Mouse (Mus musculus): Measurements from ENCODE around the gene Dmxl2. TPM values are rescaled to one million over a fixed set of nuclear protein-coding genes. Genes with fewer than 3 reads are reported as not detected.
A peak's percentile ranks its signal among the peaks of the same experiment; 100 is the strongest.

The Dmxl2 gene
- total RNA-seq, 2 experiments from 2014 or later = 189 to 204 TPM

DNA sequence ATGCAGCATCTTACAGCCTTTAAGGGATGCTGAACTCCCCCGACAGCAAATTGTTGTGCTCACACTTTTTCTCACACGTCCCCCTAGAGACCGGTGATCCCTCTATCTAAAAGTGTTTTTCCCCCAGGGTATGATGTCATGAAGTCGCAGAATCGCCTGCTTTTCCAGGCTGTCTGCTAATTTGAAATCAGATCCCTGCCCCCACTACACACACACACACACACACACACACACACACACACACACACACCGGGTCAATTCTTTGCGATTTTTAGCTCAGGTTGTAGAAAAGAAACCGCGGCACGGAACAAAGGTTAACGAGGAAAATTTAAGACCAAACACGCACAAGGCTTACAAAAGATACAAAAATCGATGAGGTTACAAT is 677 bp upstream of the Dmxl2 start:
- no peak for DNase-seq (ENCODE audit: low spot score in 2 of 2)
- intact Hi-C loops (cut with DNase I) = no loop called here

DNA sequence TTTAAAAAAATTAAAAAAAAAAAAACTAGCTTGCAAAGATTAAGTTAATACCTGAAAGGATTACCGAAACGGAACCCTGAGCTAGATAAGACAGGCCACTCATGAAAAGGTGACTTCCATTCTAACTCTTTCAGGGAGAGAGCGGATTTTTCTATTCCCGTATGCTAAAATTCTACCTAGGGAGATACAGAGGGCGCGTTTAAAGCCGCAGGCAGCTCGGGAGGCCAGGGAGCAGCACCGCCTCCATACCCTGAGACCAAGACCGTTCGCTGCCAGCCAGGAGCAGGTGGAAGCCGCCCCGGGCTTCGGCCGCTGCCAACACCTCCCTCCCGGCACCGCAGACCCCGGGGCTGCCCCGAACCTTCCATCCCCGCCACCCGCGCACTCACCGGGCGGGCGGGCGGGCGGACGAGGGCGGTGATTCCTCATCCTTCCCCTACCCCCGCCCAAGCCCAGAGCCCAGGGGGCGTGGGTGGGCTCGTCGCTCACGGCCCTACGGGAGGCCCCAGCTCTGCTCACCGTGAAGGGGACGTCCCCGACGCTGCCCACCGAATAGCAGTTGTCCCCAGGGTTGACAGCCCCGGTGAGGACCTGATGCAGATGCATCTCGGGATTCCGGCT is 484 bp downstream of the Dmxl2 start:
- intact Hi-C loops (cut with DNase I) = no loop called here
- DNase-seq (ENCODE audit: low spot score in 2 of 2) = peak in 1 of 2 experiments; percentile 56

DNA sequence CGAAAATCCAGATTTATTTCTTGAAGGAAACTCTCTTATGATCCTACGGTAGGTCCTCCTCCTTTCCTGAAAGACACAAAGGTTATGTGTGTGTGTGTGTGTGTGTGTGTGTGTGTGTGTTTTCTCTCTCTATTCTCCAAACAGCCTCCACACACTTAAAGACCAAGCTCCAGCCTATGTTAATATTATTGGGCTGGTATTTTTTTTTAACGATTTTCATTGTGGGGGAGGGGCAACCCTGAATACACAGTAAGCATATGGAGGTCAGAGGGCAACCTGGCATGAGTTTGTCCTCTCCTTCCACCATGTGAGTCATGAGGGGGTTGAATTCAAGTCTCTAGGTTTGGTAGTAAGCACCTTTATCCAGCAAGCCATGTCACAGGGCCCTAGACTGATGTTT is 1.6 kb downstream of the Dmxl2 start:
- no peak for DNase-seq (ENCODE audit: low spot score in 2 of 2)
- intact Hi-C loops (cut with DNase I) = no loop called here

DNA sequence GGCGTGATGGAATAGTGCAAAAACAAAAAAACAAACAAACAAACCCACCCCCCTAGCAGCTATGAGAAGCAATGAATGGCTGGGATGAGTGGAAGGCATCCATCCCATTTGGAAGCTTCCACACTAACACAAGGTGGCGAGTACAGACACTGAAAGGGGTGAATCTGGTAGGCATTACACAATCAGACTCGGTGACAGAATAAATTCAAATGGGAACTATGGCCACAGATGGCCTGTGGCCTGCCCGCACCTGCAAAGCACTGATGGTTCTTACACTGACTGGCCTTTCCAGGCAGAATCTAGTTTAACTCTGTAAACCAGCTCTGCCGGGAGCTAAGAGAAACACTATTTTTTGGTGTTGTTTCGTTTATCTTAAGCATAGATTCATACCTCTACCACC is 2.1 kb downstream of the Dmxl2 start:
- DNase-seq (ENCODE audit: low spot score in 2 of 2) = no peak
- intact Hi-C loops (cut with DNase I) = no loop called here

DNA sequence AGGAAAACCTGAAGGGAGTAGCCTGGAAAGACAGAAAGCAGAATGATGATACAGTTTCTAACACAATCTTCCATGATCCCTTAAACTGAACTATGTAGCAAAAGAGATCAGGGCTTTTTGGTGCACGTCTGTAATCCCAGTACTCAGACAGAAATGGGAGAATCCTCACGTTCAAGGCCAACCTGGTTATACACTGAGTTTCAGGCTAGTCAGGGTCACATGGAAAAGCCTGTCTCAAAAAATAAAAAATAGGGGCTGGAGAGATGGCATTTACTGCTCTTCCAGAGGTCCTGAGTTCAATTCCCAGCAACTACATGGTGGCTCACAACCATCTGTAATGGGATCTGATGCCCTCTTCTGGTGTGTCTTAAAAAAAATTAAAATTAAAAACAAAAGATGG is 11.0 kb downstream of the Dmxl2 start:
- intact Hi-C loops (cut with DNase I) = no loop called here
- no peak for DNase-seq (ENCODE audit: low spot score in 2 of 2)

DNA sequence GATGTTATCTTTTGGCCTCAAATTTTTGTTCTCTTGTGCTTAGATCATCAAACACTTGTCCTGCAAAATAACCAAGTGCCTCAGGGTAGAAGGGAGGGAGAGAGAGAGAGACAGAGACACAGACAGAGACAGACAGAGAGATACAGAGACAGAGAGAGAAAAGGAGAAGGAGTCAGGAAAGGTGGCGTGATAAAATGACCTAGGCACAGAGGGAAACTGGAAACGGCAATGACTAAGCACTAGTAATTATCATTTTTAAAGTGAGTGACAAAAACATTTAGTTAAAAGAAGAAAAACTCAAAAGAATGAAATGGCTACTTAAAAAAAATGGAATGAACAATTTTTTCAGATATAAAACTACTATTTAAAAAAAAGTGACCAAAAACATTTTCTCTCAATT is 11.8 kb downstream of the Dmxl2 start:
- DNase-seq (ENCODE audit: low spot score in 2 of 2) = no peak
- intact Hi-C loops (cut with DNase I) = no loop called here

DNA sequence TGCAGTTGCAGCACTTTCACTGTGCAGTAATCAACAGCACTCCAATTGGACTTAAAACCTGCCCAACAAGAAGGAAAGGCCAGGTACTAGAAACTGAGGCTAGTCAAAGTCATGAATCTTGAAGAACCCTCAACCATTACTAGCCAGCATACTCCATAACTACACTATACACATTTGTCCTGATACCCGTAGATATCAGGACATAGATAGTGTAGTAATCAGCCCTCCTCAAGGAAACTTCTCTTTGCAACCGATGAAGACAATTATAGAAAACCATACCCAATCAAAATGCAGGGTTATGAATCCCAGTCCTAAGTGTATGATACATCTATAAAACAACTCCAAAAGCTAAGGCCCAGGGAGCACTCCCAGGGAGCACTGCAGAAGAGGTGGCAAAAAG is 16.5 kb downstream of the Dmxl2 start:
- no peak for DNase-seq (ENCODE audit: low spot score in 2 of 2)
- intact Hi-C loops (cut with DNase I) = no loop called here

DNA sequence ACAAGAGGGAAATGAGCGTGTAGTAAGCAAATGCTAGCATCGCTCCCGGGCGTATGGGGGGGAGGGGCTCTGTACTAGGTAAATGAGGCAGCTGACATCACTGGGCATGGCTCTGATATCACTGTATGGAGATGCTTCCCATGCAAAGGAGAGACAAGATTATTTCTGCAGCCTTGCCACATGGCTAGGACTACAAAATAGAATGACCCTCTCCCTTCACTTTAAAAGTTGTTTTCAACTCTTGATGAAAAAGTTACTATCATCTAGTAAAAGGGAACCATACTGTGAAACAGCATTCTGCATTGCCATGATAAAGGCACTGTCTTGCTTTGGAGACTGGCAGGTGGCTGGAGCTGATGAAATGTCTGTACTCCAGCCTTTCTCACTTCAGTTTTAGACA is 18.2 kb downstream of the Dmxl2 start:
- DNase-seq (ENCODE audit: low spot score in 2 of 2) = no peak
- intact Hi-C loops (cut with DNase I) = no loop called here

DNA sequence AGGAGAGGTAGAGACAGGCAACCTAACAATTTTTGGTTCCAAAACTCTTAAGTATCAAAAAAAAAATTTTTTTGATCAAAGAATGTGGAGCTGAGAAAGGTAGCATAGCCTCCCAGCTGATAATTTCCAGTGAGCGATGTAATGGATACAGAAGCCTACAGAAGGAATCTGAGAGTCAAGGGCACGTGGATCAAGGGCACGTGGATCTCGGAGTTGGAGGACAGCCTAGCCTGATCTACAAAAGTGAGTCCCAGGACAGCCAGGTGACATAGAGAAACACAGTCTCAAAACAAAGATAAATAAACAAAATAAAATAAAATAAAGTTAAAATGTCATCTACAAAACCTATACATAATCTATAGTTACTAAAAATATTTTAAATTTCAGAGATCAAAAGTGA is 18.7 kb downstream of the Dmxl2 start:
- no peak for DNase-seq (ENCODE audit: low spot score in 2 of 2)
- intact Hi-C loops (cut with DNase I) = no loop called here

DNA sequence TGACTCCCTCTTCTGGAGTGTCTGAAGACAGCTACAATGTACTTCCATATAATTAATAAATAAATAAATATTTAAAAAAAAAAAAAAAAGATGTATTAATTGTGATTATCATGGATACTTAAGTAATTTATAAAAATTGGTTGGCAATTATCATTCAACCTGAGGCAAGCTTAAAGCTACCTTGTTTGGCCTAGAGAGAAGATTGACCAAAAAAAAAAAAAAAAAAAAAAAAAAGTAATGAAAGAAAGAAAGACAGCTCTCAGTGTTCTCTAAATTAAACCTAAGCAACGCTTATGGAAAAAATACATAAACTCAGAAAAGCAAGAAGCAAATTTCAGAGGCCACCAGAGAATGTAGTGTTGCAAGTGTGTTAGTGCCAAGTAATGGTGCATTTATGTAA is 22.4 kb downstream of the Dmxl2 start:
- intact Hi-C loops (cut with DNase I) = no loop called here
- DNase-seq (ENCODE audit: low spot score in 2 of 2) = no peak

DNA sequence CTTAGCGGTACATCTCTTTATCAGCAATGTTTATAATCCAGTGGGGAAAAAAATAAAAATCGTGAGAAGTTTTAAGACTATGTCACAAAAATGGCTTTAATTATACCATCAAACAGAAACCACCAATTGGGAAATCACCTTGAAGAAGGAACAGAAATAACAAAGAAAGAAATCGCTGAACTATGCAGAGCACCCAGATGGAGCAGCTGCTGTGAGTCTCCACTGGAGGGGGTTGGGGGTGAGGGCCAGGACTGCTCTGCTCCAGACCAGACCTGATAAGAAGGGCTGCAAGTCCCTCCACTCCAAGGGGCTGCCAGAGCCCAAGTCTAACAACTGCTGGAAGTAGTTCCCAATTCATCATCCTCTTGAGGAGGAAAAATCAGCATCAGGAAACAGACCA is 23.3 kb downstream of the Dmxl2 start:
- intact Hi-C loops (cut with DNase I) = no loop called here
- no peak for DNase-seq (ENCODE audit: low spot score in 2 of 2)

DNA sequence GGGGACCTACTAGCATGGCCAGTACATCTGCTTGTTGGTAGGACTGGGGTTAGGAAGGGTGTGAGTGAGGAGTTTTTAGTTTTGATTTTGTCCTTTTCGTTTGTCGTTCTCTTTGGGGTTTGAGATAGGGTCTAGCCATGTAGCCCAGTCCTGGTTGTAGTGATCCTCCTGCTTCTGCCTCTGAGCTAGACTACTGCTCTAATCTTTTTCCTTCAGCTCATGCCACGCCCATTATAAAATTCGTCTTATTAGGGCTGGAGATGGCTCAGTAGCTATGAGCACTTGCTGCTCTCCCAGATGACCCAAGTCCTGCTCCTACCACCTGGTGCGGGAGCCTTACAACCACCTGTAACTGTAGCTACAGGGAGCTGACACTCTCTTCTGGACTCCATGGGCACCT is 26.9 kb downstream of the Dmxl2 start:
- intact Hi-C loops (cut with DNase I) = no loop called here
- no peak for DNase-seq (ENCODE audit: low spot score in 2 of 2)

DNA sequence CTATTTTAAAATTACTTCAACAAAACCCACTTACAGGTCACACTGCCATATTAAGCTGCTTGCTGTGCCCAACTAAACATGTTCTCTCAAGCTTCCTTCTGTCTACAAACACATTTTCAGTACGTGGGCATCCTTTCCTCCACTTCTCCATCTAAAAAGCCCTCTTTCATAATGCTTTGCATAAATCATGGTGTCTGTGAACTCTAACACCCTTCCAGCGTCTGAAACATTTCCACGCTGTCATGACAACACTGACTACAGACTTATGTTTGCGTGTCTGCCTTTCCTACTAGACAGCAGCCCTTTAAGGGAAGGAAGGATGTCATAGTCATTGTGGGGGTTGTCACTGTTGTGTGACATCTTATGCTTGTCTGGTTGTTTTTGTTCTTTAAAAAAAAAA is 27.4 kb downstream of the Dmxl2 start:
- no peak for DNase-seq (ENCODE audit: low spot score in 2 of 2)
- intact Hi-C loops (cut with DNase I) = no loop called here

DNA sequence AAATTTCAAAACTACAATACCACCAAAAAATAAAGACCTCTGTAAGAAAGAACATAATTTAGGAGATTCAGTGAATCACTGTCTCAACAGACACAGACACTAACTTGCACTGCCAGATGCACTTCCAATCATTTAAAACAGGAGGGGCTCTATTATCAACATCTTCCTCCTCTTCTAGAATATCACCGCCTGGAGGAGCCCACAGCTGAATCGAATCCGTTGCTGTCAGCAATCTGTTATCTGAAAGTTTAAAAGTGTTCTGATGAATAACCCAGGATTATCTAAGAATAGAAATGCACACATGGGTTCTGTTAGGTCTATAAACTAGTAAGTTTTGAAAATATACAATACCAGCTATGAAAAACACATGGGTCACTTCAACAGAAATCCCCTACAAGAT is 28.6 kb downstream of the Dmxl2 start:
- intact Hi-C loops (cut with DNase I) = no loop called here
- DNase-seq (ENCODE audit: low spot score in 2 of 2) = no peak

DNA sequence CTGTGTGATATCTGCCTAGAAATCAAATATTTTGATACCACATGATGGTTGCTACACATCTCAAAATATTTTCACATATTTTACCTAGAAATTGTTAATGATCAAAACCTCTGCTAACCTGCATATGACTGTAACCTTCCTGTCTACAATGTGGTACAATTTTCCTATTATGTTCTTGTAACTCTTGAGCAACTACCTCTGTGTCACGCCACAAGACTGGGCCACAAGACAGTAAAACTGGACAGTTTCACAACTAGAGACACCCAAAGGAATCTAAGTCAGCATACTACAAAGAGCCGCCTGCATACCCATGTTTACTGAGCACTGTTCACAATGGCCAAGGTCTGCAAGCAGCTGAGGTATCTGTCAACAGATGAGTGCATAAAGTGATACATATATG is 32.1 kb downstream of the Dmxl2 start:
- intact Hi-C loops (cut with DNase I) = no loop called here
- DNase-seq (ENCODE audit: low spot score in 2 of 2) = no peak

DNA sequence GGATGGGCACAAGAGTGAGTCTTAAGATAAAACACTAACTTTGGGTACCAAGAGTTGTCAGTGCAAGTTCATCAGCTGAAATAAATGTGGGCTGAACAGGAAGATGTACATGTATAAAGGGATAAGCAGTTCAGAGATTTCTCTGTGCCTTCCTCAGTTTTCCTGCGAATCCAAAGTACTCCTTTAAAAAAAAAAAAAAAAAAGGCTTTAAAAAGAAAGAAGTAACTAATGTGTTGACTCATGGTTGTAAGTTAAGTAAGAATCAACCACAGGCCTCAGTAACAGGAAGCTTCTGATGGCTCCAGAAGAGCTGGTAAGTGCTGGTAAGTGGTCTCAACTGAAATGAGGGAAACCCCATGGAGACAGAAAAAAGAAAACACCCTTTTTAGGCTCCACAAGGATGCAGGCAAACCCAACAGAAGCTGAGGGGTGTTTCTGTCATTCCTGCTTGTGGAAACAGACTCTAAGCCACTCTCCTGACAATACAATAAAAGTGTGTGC is 33.9 kb downstream of the Dmxl2 start:
- DNase-seq (ENCODE audit: low spot score in 2 of 2) = no peak
- intact Hi-C loops (cut with DNase I) = no loop called here

DNA sequence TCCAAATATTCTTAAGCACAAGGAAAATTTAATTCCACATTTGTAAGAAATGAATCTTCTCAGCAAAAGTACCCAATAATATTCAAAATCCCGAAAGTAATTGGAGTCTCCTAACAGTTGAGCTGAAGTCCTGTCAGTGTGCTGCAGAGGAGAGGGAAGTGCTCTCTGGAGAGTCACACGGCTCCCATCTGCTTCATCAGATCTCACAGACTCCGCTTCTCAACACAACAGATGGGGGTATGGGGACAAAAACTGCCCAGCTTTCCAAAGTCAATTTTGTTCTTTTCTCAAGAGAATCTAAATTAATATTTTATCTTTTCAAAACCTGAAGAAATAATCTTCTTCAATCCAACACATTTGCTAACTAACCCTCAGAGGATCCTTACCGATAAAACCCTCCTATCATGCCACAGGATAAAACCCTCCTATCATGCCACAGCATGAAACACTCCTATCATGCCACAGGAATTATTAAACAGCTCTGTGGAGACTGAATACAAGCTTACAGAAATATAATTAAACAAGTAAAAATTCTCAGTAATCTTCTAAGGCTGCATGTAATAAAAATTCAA is 37.9 kb downstream of the Dmxl2 start:
- DNase-seq (ENCODE audit: low spot score in 2 of 2) = no peak

DNA sequence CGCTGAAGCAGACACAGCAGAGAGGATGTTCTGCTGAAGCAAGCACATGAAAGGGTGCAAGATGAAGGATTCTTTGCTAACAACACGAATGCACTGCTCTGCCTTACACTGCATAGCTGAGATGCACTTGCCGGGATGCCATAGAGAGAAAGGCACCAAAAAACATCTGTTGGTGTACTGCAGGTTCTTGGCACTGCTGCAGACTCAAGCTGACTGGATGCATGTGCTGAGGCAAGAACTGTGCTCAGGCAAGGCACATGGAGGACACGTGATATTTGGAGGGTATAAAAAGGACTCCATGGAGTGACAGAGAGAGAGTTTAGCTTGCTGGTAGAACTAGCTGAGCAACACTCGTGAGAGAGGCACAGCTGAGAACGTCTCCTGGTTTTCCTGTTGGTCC is 62.4 kb downstream of the Dmxl2 start:
- intact Hi-C loops (cut with DNase I) = no loop called here
- DNase-seq (ENCODE audit: low spot score in 2 of 2) = no peak

More for the DNA sequence above, 37.9 kb downstream of the Dmxl2 start:
- intact Hi-C loops (cut with DNase I) = no loop called here

DNA sequence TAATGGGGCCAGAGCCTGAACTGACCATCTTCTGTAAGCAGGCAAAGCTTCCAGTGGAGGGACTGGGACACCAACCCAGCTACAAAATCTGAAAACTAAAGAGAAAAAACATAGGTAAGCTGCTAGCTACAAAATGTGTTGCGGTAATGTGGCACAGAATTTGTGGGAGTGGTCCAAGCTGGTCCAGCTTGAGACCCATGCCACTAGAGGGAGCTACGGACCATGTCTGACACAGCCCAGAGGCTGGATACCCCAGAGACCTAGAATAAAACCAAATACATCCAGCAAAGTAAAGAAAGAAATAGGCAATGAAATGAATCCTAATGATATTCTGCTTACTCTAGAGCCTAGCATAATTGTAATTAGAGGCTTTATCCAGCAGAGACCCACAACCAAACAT is 63.2 kb downstream of the Dmxl2 start:
- intact Hi-C loops (cut with DNase I) = no loop called here
- no peak for DNase-seq (ENCODE audit: low spot score in 2 of 2)

DNA sequence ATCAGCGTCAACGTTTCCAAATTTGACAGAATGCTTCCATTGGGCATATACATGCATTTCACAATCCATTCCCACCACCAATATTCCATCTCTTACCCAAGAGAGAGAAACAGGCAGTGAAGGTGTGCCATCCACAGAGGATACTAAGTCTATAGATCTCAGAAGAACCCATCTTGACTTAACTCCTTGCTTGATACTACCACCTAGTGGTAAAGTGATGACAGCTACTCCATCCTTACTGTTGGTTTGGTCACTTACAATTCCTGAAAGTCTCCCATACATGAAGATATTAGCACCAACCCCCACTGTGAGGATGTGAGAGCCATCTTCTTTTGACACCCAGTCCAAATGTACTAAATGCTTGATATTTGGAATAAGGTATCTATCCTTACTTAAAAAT is 85.2 kb downstream of the Dmxl2 start:
- intact Hi-C loops (cut with DNase I) = no loop called here
- DNase-seq (ENCODE audit: low spot score in 2 of 2) = no peak

DNA sequence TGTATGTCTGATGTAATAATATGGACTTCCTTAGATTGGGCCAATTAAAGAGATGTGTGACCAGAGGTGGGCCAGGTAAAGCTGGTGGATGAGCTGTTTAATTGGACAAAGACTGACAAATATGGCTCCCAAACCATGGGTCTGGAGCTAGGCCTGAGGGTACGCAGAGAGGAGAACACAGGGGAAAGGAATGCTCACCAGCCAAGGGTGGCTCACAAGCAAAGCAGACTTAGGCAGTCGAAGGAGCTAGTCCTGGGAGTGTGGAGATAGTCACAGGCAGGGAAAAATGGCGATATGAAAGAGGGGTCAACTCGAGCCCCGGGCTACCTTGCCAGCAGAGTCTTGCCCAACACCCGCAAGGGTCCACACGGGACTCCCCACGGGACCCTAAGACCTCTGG is 144.7 kb downstream of the Dmxl2 start:
- intact Hi-C loops (cut with DNase I) = no loop called here
- no peak for DNase-seq (ENCODE audit: low spot score in 2 of 2)

DNA sequence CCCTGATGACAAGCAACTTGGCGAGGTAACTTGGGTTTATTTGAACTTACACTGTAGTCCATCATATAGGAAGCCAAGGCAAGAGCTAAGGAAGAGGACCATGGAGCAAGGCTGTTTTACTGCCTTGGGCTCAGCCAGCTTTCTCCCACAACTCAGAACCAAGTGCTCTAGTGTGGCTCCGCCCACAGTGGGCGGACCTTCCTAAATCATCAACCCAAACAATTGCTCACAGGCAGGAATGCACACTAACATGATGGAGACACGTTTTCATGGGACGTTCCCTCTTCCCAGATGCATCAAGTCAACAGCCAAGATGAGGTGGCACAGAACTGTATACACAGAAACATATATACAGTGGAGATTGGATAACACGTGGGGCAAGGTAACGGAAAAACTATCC is 159.4 kb downstream of the Dmxl2 start:
- intact Hi-C loops (cut with DNase I) = no loop called here
- no peak for DNase-seq (ENCODE audit: low spot score in 2 of 2)
